Mouse (Mus musculus) liver, embryonic 11.5 days (tissue): Measurements from ENCODE around the gene Irf3. TPM values are rescaled to one million over a fixed set of nuclear protein-coding genes. Genes with fewer than 3 reads are reported as not detected.
"Not testable (repeated sequence)": the region's sequence is repeated elsewhere in the genome, so short reads cannot be mapped to it uniquely, and the experiment has no call there.

ENCODE experiments used
- ATAC-seq: fragments of 200-750 bp; cut with Nextera tagmentation; replicated peaks from 2 replicates; pipeline ENCODE4 v1.8.0; 2017; ENCODE audit warnings: moderate number of reproducible peaks, mild to moderate bottlenecking, moderate TSS enrichment, moderate library complexity; ENCODE audit not compliant: low FRiP score
- DNase-seq: peaks from one replicate; pipeline ENCODE4 v3.0.0-alpha.2; 2017; ENCODE audit warnings: low spot score
- H3K27ac ChIP-seq: fragments of 300-500 bp; sonication (generic); 2 replicates; pipeline ENCODE4 v1.5.1; 2014; ENCODE audit warnings: mild to moderate bottlenecking, low read depth, low read length, control low read depth
- H3K27me3 ChIP-seq: fragments of 300-500 bp; sonication (generic); replicated peaks from 2 replicates; pipeline ENCODE4 v1.6.1; 2014; ENCODE audit warnings: low read length, mixed read lengths; ENCODE audit not compliant: control insufficient read depth, insufficient read depth
- H3K36me3 ChIP-seq: fragments of 300-500 bp; sonication (generic); 2 replicates; pipeline ENCODE4 v1.6.1; 2014; ENCODE audit warnings: mild to moderate bottlenecking, low read length, moderate library complexity, mixed read lengths; ENCODE audit not compliant: control insufficient read depth, insufficient read depth
- H3K4me1 ChIP-seq: fragments of 300-500 bp; sonication (generic); replicated peaks from 2 replicates; pipeline ENCODE4 v1.6.1; 2014; ENCODE audit warnings: low read length, mixed read lengths; ENCODE audit not compliant: control insufficient read depth, insufficient read depth
- H3K4me2 ChIP-seq: fragments of 300-500 bp; sonication (generic); 2 replicates; pipeline ENCODE4 v1.6.1; 2014; ENCODE audit warnings: mild to moderate bottlenecking, control low read depth, moderate library complexity
- H3K4me3 ChIP-seq: fragments of 300-500 bp; sonication (generic); 2 replicates; pipeline ENCODE4 v1.5.1; 2014; ENCODE audit warnings: low read depth, low read length, control low read depth
- H3K9ac ChIP-seq: fragments of 300-500 bp; sonication (generic); 2 replicates; pipeline ENCODE4 v1.6.1; 2014; ENCODE audit warnings: low read depth, low read length, control low read depth
- H3K9me3 ChIP-seq: fragments of 300-500 bp; sonication (generic); 2 replicates; pipeline ENCODE4 v1.6.1; 2016; ENCODE audit warnings: low read length, inconsistent platforms, mixed read lengths; ENCODE audit not compliant: control insufficient read depth
- WGBS: fragments of 180-500 bp; shearing (Covaris S2); extraction: QIAGEN DNeasy Blood & Tissue Kit; methylation state at CpG from one replicate; pipeline ENCODE4 v1.1.7; 2014; 5-methylcytosine and 5-hydroxymethylcytosine counted together
- polyA plus RNA-seq: library from polyadenylated mRNA; unstranded; fragments of >200 nt; fragmentation: Nextera tagmentation; extraction: Ambion mirVana; gene quantifications from 2 replicates; pipeline ENCODE4 v1.2.1, GENCODE M21; 2014

Gene Irf3
- polyA plus RNA-seq, 1 experiment from 2014 or later = 88.4 TPM

DNA sequence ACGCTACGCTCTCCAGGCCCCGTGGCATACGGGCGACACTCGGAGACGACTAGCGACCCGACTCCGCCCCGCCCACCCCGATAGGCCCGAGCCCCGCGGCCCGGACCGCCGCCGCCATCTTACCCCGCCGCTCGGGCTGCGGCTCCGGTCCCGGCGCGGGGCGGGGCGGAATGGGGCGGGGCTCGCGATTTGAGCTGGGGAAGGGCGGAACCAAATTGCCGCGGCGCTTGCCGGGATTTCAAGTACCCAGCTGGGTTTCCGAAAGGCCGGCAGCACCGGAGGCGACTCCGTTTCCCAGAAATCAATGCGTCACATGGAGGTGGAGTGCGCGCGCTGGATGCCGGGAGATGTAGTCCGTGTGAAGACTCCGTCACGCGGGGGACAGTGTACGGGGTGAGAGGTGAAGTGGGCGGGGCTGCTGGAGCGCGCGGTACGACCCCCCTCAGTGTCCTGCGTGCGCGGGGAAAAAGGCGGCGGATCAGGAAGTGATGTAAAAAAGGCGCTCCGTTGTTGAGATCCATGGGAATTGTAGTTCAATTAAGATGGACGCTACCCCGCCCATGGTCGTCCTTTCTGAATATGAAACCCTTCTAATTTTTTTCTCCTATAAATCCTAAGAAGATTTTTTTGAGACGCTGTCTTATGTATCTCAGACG is 18.6 kb downstream of the Irf3 start, which contains the start of gene Scaf1:
Scaf1 (minus strand) TSS at position 407 of the 656 bp plus-strand sequence.
- H3K4me1 ChIP-seq = peaks cover 26% of the 10 kb centered on the region
- peak within 1 kb of the TSS; percentile 96 for H3K9ac ChIP-seq
- H3K27me3 ChIP-seq = 0 out of 2 replicates have a peak, but pooled peaks cover 5% of the 10 kb centered on the region
- H3K36me3 ChIP-seq = peaks cover 18% of the 10 kb centered on the region
- peak within 1 kb of the TSS; percentile 86 for H3K4me2 ChIP-seq
- H3K9me3 ChIP-seq = no peaks in the 10 kb centered on the region
- under 1% methylated on average over 68 of the region's 69 CpGs for WGBS
- peak within 1 kb of the TSS; percentile 96 for H3K27ac ChIP-seq
- H3K4me3 ChIP-seq = peak within 1 kb of the TSS; percentile 92
- ATAC-seq (peak; percentile 84), DNase-seq (peak; percentile 99)

DNA sequence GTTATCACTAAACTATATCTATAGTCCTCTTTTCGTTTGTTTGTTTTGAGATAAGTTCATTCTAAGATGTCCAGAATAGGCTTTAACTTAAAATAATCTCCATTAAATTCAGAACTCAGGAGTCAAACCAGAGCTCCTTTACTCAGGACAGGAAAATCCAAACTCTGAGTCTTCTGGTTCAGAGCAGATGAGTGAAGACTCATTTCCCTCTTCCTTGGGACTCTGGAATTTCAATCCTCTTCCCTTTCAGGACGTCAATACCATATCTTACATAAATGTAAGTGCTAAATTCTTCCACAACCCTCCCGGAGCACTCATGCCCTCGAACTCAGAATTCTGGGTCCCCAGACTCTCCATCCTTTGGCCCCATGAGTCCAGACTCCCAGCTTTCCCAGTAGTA is 19.3 kb downstream of the Irf3 start:
- DNase-seq (no peak), ATAC-seq (no peak)
- H3K4me2 ChIP-seq = peak overlapping the region; percentile 86
- peaks cover 12% of the 10 kb centered on the region for H3K36me3 ChIP-seq
- H3K9me3 ChIP-seq = no peaks in the 10 kb centered on the region
- peak overlapping the region; percentile 96 for H3K27ac ChIP-seq
- 2% methylated on average over 4 of the region's 4 CpGs for WGBS
- H3K4me3 ChIP-seq = peak overlapping the region; percentile 92
- H3K9ac ChIP-seq = peak overlapping the region; percentile 69
- 0 out of 2 replicates have a peak, but pooled peaks cover 6% of the 10 kb centered on the region for H3K27me3 ChIP-seq
- H3K4me1 ChIP-seq = peaks cover 26% of the 10 kb centered on the region

DNA sequence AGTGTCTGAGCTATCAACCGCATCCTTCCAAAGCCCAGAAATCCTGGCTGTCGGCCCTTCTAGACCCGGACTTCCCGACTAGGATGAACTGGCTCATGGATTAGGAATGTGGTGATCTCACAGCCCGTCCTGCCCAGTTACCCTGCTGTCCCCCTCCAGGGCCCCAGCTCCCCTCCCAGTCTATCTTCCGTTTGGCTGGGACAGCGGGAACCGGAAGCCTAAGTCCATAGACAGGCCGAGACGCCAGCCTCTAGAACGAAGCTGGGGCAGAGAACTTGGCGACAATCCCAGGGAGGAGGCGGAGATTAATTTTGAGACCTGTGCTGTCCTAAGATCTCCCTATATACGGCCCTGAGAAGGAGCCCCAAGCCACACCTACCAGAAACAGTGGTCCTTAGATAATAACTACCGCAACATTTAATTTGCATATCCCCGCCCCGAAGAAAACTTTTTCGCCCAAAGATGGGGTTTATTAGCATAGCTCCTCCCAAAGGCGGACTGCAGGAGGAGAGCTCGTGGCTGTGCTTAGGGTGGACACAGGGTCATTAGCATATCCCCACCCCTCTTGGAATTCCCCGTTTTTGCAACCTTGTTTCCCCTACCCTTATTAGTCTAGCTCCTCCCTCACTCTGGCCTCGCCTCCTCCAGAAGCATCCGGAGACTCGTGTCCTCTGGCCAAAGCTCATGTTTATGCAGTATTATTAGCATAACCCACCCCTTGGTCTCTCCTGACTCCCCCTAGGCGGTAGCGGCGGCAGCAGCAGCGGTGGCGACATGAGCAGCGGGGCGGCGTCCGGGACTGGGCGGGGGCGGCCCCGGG is 20.0 kb downstream of the Irf3 start, which contains the start of gene Rras:
Rras (plus strand) TSS at position 720 of the 820 bp plus-strand sequence.
- under 1% methylated on average over 36 of the region's 36 CpGs for WGBS
- peak within 1 kb of the TSS; percentile 92 for H3K4me3 ChIP-seq
- peak; percentile 86 for DNase-seq
- peak; percentile 88 for ATAC-seq
- peaks cover 26% of the 10 kb centered on the region for H3K4me1 ChIP-seq
- H3K4me2 ChIP-seq = peak within 1 kb of the TSS; percentile 86
- H3K36me3 ChIP-seq = peaks cover 5% of the 10 kb centered on the region
- H3K9me3 ChIP-seq = no peaks in the 10 kb centered on the region
- peak within 1 kb of the TSS; percentile 96 for H3K27ac ChIP-seq
- H3K9ac ChIP-seq = peak within 1 kb of the TSS; percentile 69
- 0 out of 2 replicates have a peak, but pooled peaks cover 6% of the 10 kb centered on the region for H3K27me3 ChIP-seq

DNA sequence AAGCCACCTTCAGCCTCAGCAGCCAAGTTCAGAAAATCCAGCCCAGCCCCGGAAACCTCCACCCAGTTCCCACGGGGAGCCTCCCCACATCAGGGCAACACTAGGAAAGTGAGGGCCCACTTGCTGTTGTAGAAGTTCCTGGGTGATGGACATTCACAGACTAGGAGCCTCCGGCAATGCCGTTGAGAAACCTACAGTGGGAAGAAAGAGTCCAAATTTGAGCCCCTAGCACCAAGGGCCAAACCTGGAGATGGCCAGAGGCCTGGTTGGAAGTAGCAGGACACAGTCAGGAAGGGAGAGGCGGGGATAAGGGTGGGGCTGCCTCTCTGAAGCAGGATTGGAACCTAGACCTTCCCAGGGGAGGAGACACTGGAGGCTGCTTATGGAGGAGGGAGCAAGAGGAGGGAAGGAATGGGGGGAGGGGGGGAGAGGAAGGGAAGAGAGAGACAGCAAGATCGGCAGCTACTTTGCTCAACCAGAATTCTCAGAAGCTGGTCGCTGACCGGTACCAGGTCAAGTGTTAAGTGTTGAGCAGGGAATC is 21.7 kb downstream of the Irf3 start:
- Histone ChIP-seq H3K27ac (no peak overlapping the region), H3K36me3 (no peaks in the 10 kb centered on the region), H3K4me1 (peaks cover 13% of the 10 kb centered on the region), H3K9me3 (no peaks in the 10 kb centered on the region), H3K27me3 (0 out of 2 replicates have a peak, but pooled peaks cover 6% of the 10 kb centered on the region), H3K4me3 (peak overlapping the region; percentile 18; the same call in 1 of the 2 replicates), H3K4me2 (peak overlapping the region; percentile 86), H3K9ac (no peak overlapping the region)
- ATAC-seq (no peak), DNase-seq (no peak)
- 28% methylated on average over 8 of the region's 8 CpGs for WGBS

DNA sequence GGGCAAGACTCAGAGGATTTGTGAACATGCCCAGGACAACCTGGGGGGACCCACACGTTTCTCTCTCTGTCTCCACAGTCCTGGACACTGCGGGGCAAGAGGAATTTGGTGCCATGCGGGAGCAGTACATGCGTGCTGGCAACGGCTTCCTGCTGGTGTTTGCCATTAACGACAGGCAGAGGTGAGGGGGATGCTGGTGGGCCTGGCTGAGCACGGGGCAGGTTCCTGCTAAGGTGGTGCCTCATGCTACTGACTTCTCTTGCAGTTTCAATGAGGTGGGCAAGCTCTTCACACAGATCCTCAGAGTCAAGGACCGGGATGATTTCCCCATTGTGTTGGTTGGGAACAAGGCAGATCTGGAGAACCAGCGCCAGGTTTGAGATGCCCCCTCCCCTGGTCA is 22.8 kb downstream of the Irf3 start:
- H3K9ac ChIP-seq = no peak overlapping the region
- no peaks in the 10 kb centered on the region for H3K36me3 ChIP-seq
- DNase-seq (no peak), ATAC-seq (no peak)
- WGBS = 66% methylated on average over 9 of the region's 9 CpGs
- H3K4me2 ChIP-seq = no peak overlapping the region
- H3K4me3 ChIP-seq = no peak overlapping the region
- no peak overlapping the region for H3K27ac ChIP-seq
- H3K9me3 ChIP-seq = no peaks in the 10 kb centered on the region
- H3K27me3 ChIP-seq = 0 out of 2 replicates have a peak, but pooled peaks cover 6% of the 10 kb centered on the region
- H3K4me1 ChIP-seq = peaks cover 3% of the 10 kb centered on the region

DNA sequence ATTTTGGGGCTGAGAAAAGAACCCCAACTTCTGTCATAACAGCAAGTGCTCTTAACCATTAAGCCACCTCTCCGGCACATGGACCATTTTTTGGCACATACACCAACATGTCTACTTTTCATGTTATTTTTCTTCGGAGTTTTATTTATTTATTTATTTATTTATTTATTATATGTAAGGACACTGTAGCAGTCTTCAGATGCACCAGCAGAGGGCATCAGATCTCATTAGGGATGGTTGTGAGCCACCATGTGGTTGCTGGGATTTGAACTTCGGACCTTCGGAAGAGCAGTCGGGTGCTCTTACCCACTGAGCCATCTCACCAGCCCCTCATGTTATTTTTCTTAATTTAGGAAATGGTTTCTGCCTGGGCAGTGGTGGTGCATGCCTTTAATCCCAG is 26.3 kb downstream of the Irf3 start:
- H3K4me3 ChIP-seq, H3K27me3 ChIP-seq, DNase-seq, H3K27ac ChIP-seq, H3K9ac ChIP-seq, H3K4me2 ChIP-seq, H3K4me1 ChIP-seq, H3K9me3 ChIP-seq, ATAC-seq: not testable (repeated sequence)
- peaks cover 13% of the 10 kb centered on the region for H3K36me3 ChIP-seq
- WGBS = 73% methylated on average over 5 of the region's 5 CpGs

DNA sequence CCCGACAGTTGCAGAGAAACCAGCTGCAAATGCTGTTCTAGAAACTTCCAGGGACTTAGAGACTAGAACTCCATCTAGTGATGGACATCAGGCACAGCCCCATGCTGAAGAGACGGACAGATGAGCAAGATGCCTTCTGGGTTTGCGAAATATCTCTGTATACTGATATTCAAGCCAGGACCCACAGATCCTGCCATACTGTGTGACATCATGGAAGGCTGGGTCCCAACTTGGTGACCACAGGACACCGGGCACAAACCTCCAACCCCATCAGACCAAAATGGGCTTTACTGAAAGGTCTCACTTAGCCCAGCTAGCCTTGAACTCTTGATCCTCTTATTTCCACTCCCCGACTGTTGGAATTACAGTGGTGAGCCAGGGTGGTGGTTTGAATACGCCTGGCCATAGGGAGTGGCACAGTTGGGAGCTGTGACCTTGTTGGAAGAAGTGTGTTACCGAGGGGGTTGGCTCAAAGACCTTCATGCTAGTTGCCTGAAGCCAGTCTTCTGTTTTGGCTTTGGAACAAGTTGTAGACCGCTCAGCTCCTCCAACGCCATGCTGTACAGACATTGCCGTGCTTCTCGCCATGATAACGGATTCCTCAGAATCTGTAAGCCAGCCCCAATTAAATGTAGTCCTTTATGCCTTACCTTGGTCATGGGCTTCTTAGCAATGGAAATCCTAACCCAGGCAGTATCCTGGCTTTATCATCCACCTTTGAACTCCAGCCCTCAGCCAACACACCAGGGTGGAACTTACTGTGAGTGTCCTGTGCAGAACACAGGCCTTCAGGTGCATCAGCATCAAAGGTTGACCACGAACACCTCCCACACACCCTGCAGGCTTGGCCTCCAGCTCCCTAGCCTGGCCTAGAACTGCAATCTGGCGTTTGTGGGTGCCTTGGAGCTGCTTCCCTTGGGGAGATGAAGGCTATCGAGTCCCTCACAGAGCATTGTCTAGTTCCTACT is 27.1 kb downstream of the Irf3 start:
- Histone ChIP-seq H3K36me3 (peaks cover 18% of the 10 kb centered on the region), H3K9me3 (no peaks in the 10 kb centered on the region), H3K4me2 (no peak overlapping the region), H3K27me3 (0 out of 2 replicates have a peak, but pooled peaks cover 6% of the 10 kb centered on the region), H3K27ac (no peak overlapping the region), H3K4me3 (no peak overlapping the region), H3K4me1 (no peaks in the 10 kb centered on the region; the same call in 1 of the 2 replicates), H3K9ac (no peak overlapping the region)
- WGBS = 81% methylated on average over 15 of the region's 15 CpGs
- ATAC-seq (no peak), DNase-seq (no peak)
